7 mouse cellular contexts compared by ENCODE assay signal in genomic region chr7:116247377-116247729, GRCm38 (mm10).
DNase-seq lines count a peak whose midpoint lies in the region; ATAC-seq and TF ChIP-seq lines count a peak whose summit lies in the region.

No protein-coding gene starts in this region.

- H3K9me3 ChIP-seq in heart, postnatal 0 days (replicated peaks; ENCODE audit: control insufficient read depth, low read length): no peaks in the 10 kb centered on the region
- H3K9me3 ChIP-seq in lung, embryonic 16.5 days (ENCODE audit: control insufficient read depth, low read length): no peaks in the 10 kb centered on the region

- peak overlapping the region; percentile 60 for H3K4me2 ChIP-seq in heart, postnatal 0 days (ENCODE audit: low read depth, low read length)
- H3K4me2 ChIP-seq in lung, embryonic 16.5 days (ENCODE audit: low read depth, low read length): peak overlapping the region; percentile 44

- TF ChIP-seq CTCF in heart, postnatal 0 days (IDR thresholded peaks at IDR 0.05; ENCODE audit: low read depth): peak; percentile 54

- no peaks in the 10 kb centered on the region for H3K36me3 ChIP-seq in heart, postnatal 0 days (replicated peaks; ENCODE audit: control insufficient read depth, insufficient read depth, low read length)
- H3K36me3 ChIP-seq in lung, embryonic 16.5 days (ENCODE audit: control insufficient read depth, insufficient read depth, low read length): no peaks in the 10 kb centered on the region

- 4% methylated on average over 7 of the region's 7 CpGs for WGBS in heart, postnatal 0 days
- 7% methylated on average over 6 of the region's 7 CpGs for WGBS in lung, embryonic 16.5 days

- peak overlapping the region; percentile 33; the same call in 1 of the 2 replicates for H3K27ac ChIP-seq in heart, postnatal 0 days (ENCODE audit: low read depth)
- no peak overlapping the region for H3K27ac ChIP-seq in lung, embryonic 16.5 days (ENCODE audit: low read length)

- H3K9ac ChIP-seq in heart, postnatal 0 days (replicated peaks; ENCODE audit: low read depth, low read length): no peak overlapping the region
- H3K9ac ChIP-seq in lung, embryonic 16.5 days (ENCODE audit: low read length): no peak overlapping the region

- peak; percentile 48 for ATAC-seq in common myeloid progenitor, adult 5-6 weeks (replicated peaks; ENCODE audit: low read depth, poor library complexity, severe bottlenecking)
- ATAC-seq in heart, postnatal 0 days (ENCODE audit: insufficient read depth, low read depth): no peak; the same call in 1 of the 2 replicates
- no peak for ATAC-seq in lung, embryonic 16.5 days (ENCODE audit: low read depth)

- no peak for TF ChIP-seq EP300 in heart, postnatal 0 days (IDR thresholded peaks at IDR 0.05; ENCODE audit: low read depth)

- no peaks in the 10 kb centered on the region for H3K27me3 ChIP-seq in heart, postnatal 0 days (ENCODE audit: control insufficient read depth, insufficient read depth, low read length)
- H3K27me3 ChIP-seq in lung, embryonic 16.5 days (ENCODE audit: control insufficient read depth, insufficient read depth, low read depth, low read length): no peaks in the 10 kb centered on the region

- peaks cover 18% of the 10 kb centered on the region for H3K4me1 ChIP-seq in heart, postnatal 0 days (ENCODE audit: control insufficient read depth, insufficient read depth)
- H3K4me1 ChIP-seq in lung, embryonic 16.5 days (replicated peaks; ENCODE audit: control insufficient read depth, insufficient read depth, low read length): peaks cover 17% of the 10 kb centered on the region

- H3K4me3 ChIP-seq in heart, postnatal 0 days (ENCODE audit: low read depth, low read length): peak overlapping the region; percentile 16
- H3K4me3 ChIP-seq in lung, embryonic 16.5 days (ENCODE audit: low read length): no peak overlapping the region

- DNase-seq in kidney, postnatal 10 days: peak; percentile 58
- DNase-seq in kidney, postnatal 25 days: no peak
- DNase-seq in heart, postnatal 0 days (ENCODE audit: low spot score): no peak
- no peak for DNase-seq in natural killer cell, adult 2 months (ENCODE audit: low spot score in 2 of 2)
- DNase-seq in right cerebral cortex, adult 2 months (ENCODE audit: low spot score in 2 of 2): no peak
